Mouse (Mus musculus) frontal cortex, adult (tissue): ENCODE data around the gene Acot13.
"Not testable (repeated sequence)": the region's sequence is repeated elsewhere in the genome, so short reads cannot be mapped to it uniquely, and the experiment has no call there.

Experiments
- ATAC-seq: cut with Nextera tagmentation; 2 replicates; pipeline ENCODE4 v1.9.2; 2017; ENCODE audit warnings: mild to moderate bottlenecking, moderate library complexity, mixed read lengths; ENCODE audit not compliant: low TSS enrichment

The Acot13 gene

DNA sequence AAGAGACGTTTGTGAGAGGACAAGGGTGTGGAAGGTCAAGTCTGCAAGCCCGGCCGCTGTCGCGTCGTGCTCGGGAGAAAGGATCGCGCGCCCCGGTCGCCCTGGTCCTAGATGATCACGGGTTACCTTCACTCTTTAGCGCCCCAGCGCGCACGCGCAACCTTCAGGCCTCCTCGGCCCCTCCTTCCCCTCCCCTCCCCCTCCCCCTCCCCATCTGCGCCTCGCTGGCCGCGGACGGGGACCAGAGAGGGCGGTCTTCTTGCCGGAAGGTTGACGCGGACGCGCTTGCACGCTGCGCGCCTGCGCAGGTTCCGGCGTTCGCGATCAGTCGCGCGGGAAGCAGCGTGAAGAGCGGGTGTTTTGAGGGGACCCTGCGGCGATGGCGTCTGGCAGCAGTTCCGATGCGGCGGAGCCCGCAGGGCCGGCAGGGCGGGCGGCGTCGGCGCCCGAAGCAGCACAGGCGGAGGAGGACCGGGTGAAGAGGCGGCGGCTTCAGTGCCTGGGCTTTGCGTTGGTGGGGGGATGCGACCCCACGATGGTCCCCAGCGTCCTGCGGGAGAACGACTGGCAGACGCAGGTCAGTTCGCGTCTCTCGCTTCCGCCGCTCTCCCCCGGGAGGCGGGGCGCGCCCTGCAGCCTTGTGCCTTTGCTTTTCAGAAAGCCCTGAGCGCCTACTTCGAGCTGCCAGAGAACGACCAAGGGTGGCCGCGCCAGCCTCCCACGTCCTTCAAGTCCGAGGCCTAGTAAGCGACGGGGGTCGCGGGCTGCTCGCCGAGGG lies at the start of gene Acot13, which contains the start of gene Tdp2:
TSS of gene Acot13 (minus strand) at position 188 of the 778 bp plus-strand sequence.
TSS of gene Tdp2 (plus strand) at position 327 of the 778 bp plus-strand sequence.
- peak; percentile 95 for ATAC-seq

- ATAC-seq = no peak
These were observed 49.4 kb upstream of the Acot13 start for GRCm38 (mm10) chr13:24880704-24881103.

- ATAC-seq = no peak
These were observed 48.9 kb upstream of the Acot13 start for GRCm38 (mm10) chr13:24880208-24880607.

GRCm38 (mm10) chr13:24879359-24880040 lies 48.2 kb upstream of the Acot13 start:
- ATAC-seq = no peak

DNA sequence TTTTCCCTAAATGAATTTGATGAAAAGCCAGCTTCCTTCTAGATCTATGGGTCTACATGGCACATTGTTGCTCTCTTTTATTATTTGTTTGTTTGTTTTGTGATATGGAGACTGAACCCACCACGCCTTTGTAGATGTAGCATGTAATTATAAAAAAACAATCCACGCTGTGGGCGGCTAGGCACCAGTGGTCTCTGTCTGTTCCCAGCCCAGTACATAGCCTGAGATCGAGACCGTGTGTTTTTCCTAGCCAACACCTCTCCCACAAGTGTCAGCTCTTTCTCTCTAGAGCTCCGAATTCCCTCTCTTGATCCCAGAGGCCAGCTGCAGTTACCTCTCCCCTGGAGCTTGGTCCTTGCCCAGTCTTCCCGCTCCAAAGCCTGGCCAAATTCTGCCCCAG lies 36.9 kb upstream of the Acot13 start:
- ATAC-seq = no peak

DNA sequence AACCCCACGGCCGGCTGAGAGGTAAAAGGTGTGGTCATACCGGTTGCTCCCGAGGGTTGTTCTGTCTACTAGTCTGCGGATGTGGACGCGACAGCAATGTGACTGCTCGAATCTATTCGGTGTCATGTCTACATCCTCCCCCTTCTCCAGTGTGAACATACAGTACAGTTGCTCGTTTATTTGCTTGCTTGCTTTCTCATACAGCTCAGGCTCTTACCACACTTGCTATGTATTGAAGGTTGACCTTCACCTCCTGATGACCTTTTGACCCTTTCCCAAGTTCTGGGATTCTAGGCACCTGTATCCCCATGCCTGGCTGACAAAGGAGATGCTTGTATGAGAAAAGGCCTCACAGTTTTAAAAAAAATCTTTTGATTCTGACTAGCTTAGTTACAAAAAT lies 36.4 kb upstream of the Acot13 start:
- no peak for ATAC-seq

- peak; percentile 57; the same call in 1 of the 2 replicates for ATAC-seq
These were observed 35.4 kb upstream of the Acot13 start for GRCm38 (mm10) chr13:24866430-24867402.

- peak; percentile 56; the same call in 1 of the 2 replicates for ATAC-seq
These were observed 31.2 kb upstream of the Acot13 start for GRCm38 (mm10) chr13:24862520-24862919.

DNA sequence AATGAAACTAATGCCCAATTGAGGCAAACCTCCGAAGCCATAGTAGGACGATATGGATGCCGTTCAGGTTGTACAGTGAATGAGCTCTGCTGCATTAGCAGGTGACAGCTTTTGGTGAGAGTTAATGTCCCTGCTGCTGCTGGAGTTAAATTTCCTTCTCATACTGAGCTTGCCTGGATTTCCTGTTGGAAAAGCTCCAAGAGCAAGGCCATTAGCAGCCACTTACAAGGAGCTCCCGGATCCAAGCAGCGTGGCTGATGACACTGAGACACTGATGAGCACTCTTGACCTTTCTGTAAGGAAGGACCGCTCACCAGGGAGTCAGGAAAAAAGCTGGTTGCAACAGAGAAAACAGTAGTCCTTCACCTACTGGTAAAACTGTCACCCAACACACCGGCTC lies 30.7 kb upstream of the Acot13 start:
- ATAC-seq = no peak

DNA sequence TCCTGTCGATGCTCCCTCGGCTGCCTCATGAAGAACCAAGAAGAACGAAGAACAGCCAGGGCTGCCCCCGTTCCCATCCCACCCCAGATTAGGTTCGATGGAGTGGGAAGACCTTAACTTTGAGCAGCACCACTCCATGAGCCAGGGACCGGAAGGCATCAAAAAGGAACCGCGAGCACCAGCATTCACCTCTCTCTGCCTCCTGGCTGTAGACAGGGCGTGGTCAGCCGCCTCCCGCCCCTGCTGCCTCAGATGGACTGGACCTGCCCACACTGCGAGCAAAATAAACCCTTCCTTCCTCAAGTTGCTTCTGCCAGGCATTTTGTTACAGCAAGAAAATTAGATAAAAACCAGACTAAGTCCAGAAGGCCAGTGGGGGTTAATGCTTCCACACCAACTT lies 29.7 kb upstream of the Acot13 start:
- no peak for ATAC-seq

GRCm38 (mm10) chr13:24859115-24859514 lies 27.8 kb upstream of the Acot13 start:
- no peak for ATAC-seq

DNA sequence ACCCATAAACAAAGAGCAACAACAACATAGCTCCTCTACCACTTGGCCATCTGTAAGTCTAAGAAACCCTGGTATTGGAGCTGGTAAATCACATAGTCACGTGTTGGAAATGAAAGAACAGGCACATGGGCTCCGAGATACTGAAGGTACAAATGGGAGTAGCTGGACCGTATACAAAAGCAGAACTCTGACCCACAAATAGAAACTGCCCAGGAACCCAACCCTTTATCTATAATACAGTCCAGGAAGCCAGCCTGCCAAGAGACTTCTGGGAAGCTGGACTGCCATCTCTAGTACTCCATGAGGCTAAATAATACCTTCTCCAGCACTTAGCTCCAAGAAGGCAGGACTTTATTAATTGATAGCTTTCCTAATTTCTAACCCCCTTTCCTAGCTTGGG lies 21.2 kb upstream of the Acot13 start:
- no peak for ATAC-seq

DNA sequence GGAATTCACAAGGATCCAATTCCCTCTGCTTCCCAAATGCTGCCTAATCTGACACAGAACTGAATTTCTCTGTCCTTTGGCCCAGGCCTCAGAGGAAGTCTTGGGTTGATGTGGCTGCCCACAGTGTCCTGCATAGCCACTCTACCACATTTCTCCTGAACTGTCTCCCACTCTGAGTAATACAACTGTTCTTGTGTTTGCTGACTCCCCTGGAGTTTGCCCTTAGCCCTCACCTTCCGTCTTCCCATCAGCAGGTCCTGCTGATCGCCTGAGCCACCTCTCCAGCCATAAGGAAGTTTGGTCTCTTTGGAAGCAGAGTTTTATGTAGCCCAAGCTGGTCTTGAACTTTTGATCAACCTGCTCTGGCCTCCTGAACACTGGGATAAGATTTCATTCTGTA lies 20.6 kb upstream of the Acot13 start:
- ATAC-seq = no peak

DNA sequence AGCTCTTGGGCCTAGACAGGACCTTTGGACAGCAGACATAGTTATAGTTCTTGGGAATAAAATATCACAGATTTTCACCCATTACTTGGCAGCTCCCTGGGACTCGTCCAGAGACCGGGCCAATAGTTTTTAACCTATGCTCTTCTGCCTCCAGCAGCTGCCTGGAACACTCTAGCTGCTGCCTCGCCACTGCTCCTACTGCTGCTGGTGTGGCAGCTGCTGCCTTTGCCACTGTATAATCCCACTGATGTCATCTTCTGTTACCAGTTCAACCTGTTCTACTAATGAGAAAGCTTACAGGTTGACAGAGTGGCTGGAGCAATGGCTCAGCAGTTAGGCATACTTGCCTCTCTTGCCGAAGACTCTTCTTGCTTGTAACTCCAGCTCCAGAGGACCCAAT lies 18.0 kb upstream of the Acot13 start:
- ATAC-seq = no peak

GRCm38 (mm10) chr13:24844983-24845955 lies 13.9 kb upstream of the Acot13 start, which contains the start of gene D130043K22Rik:
Gene D130043K22Rik, plus strand, starts transcription at chr13:24845135.
- ATAC-seq = peak; percentile 96

DNA sequence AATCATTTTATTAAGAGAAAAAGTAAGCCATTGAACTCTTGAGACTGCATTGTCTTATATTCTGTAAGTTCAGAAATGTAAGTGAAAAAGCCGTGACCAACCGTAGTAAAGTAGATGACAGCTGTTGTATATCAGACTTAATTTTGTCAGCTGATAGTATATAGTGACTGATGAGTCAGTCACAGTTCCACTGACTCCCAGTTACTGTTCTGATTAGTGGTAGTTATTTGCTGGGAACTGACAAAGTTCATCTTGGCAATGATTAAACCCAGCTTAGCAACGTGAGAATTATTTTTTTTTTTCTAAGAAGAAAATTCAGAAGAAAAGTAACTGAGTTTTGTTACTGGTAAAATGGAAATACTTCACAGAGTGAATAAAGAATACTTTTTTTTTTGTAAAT lies 10.4 kb upstream of the Acot13 start:
- ATAC-seq = no peak

GRCm38 (mm10) chr13:24839831-24840230 lies 8.5 kb upstream of the Acot13 start:
- ATAC-seq = no peak

DNA sequence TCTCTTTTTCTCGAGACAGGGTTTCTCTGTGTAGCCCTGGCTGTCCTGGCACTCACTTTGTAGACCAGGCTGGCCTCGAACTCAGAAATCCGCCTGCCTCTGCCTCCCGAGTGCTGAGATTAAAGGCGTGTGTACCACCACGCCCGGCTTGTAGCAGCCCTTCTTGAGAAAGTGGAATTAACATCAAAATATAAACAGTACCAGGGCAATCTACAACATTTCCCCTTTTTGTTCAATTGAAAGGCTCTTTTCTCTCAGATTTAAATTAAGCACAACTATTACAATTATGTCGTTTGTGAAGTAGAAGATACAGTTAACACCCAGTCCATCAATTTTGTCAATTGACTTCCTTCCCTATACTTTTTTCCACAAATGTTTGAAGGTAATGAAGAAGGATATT lies 6.4 kb upstream of the Acot13 start:
- ATAC-seq = not testable (repeated sequence)

DNA sequence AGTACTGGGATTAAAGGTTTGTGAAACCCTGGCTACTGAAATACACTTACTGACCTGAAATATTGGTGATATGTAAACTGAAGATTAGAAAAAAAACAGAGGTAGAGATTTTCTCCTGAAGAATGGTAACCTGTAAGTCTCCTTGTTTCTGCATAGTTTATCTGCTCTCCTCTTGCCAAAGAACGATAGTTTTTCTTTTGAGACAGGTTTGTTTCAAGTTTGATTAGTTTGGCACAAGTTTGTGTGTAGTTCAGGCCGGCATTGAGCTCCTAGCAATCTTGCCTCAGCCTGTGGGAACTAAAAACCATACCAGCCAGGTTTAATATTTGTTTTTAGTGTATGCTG lies 1.4 kb upstream of the Acot13 start:
- ATAC-seq = no peak

GRCm38 (mm10) chr13:24832131-24832810 lies 931 bp upstream of the Acot13 start:
- ATAC-seq = peak; percentile 8; the same call in 1 of the 2 replicates
